Mouse (Mus musculus): ENCODE measurements at regions not wholly inside any gene's neighbourhood (a gene's known extent, or its start where the extent isn't known, plus 50 kb on each side); places are given as distances from the start of the nearest gene placed in this dataset.

GRCm38 (mm10) chr5:111659229-111659628, 74.5 kb upstream of the Gm26897 start:
- DNase-seq = no peak

GRCm38 (mm10) chr5:111660447-111660846, 73.3 kb upstream of the Gm26897 start:
- no peak for DNase-seq

GRCm38 (mm10) chr5:111660968-111661367, 72.8 kb upstream of the Gm26897 start:
- no peak for DNase-seq

GRCm38 (mm10) chr5:111661971-111662370, 71.8 kb upstream of the Gm26897 start:
- peak; percentile 98 for DNase-seq

GRCm38 (mm10) chr5:111663831-111664230, 69.9 kb upstream of the Gm26897 start:
- DNase-seq = no peak

GRCm38 (mm10) chr5:111665406-111665805, 68.3 kb upstream of the Gm26897 start:
- DNase-seq = no peak

GRCm38 (mm10) chr5:111666007-111666406, 67.7 kb upstream of the Gm26897 start:
- no peak for DNase-seq

GRCm38 (mm10) chr5:111667901-111668300, 65.8 kb upstream of the Gm26897 start:
- no peak for DNase-seq

GRCm38 (mm10) chr5:111669139-111669538, 64.6 kb upstream of the Gm26897 start:
- no peak for DNase-seq

GRCm38 (mm10) chr5:111671762-111672161, 62.0 kb upstream of the Gm26897 start:
- DNase-seq = peak; percentile 92

- DNase-seq = no peak
Measured at GRCm38 (mm10) chr5:111674976-111675672, 58.6 kb upstream of the Gm26897 start.

- peak; percentile 99 for DNase-seq
Measured at GRCm38 (mm10) chr5:111675673-111676261, 58.0 kb upstream of the Gm26897 start.

GRCm38 (mm10) chr5:111677847-111678311, 55.8 kb upstream of the Gm26897 start:
- peak; percentile 90 for DNase-seq

- DNase-seq = no peak
Measured at GRCm38 (mm10) chr5:111678496-111678895, 55.2 kb upstream of the Gm26897 start.

GRCm38 (mm10) chr5:111681362-111682028, 52.2 kb upstream of the Gm26897 start:
- peak; percentile 87 for DNase-seq

GRCm38 (mm10) chr5:111682899-111683298, 50.8 kb upstream of the Gm26897 start:
- peak; percentile 94 for DNase-seq

Data from heart, adult 11 months (tissue).